Mouse (Mus musculus) kidney, embryonic 14.5 days (tissue): Measurements from ENCODE around the gene Naa38. TPM values are rescaled to one million over a fixed set of nuclear protein-coding genes. Genes with fewer than 3 reads are reported as not detected.
"Not testable (repeated sequence)": the region's sequence is repeated elsewhere in the genome, so short reads cannot be mapped to it uniquely, and the experiment has no call there.

Experiments used
- ATAC-seq: fragments of 200-750 bp; cut with Nextera tagmentation; 2 replicates; pipeline ENCODE4 v1.8.0; 2017; ENCODE audit warnings: moderate number of reproducible peaks, mild to moderate bottlenecking, moderate TSS enrichment, moderate library complexity; ENCODE audit not compliant: low FRiP score, low TSS enrichment
- H3K27ac ChIP-seq: fragments of 300-500 bp; sonication (generic); 2 replicates; pipeline ENCODE4 v1.5.1; 2014; ENCODE audit warnings: low read depth, mild to moderate bottlenecking, low read length, moderate library complexity, mixed read lengths
- H3K27me3 ChIP-seq: fragments of 300-500 bp; sonication (generic); 2 replicates; pipeline ENCODE4 v1.6.1; 2014; ENCODE audit warnings: mild to moderate bottlenecking, low read length; ENCODE audit not compliant: control insufficient read depth, insufficient read depth
- H3K36me3 ChIP-seq: fragments of 300-500 bp; sonication (generic); 2 replicates; pipeline ENCODE4 v1.6.1; 2014; ENCODE audit warnings: low read length, mixed read lengths; ENCODE audit not compliant: control insufficient read depth, insufficient read depth
- H3K4me1 ChIP-seq: fragments of 300-500 bp; sonication (generic); 2 replicates; pipeline ENCODE4 v1.6.1; 2014; ENCODE audit warnings: low read length, mixed read lengths; ENCODE audit not compliant: control insufficient read depth, insufficient read depth
- H3K4me2 ChIP-seq: fragments of 300-500 bp; sonication (generic); replicated peaks from 2 replicates; pipeline ENCODE4 v1.6.1; 2014; ENCODE audit warnings: low read depth, mild to moderate bottlenecking, low read length
- H3K4me3 ChIP-seq: fragments of 300-500 bp; sonication (generic); 2 replicates; pipeline ENCODE4 v1.5.1; 2014; ENCODE audit warnings: mild to moderate bottlenecking, low read length
- H3K9ac ChIP-seq: fragments of 300-500 bp; sonication (generic); 2 replicates; pipeline ENCODE4 v1.6.1; 2014; ENCODE audit warnings: low read depth, mild to moderate bottlenecking, low read length, moderate library complexity
- H3K9me3 ChIP-seq: fragments of 300-500 bp; sonication (generic); 2 replicates; pipeline ENCODE4 v1.6.1; 2016; ENCODE audit warnings: low read length; ENCODE audit not compliant: control insufficient read depth
- WGBS: fragments of 180-500 bp; shearing (Covaris S2); extraction: QIAGEN DNeasy Blood & Tissue Kit; methylation state at CpG from one replicate; pipeline ENCODE4 v1.1.7; 2014; 5-methylcytosine and 5-hydroxymethylcytosine counted together
- polyA plus RNA-seq: library from polyadenylated mRNA; unstranded; fragments of >200 nt; fragmentation: Nextera tagmentation; extraction: Ambion mirVana; gene quantifications from 2 replicates; pipeline ENCODE4 v1.2.1, GENCODE M21; 2014

Naa38 gene
- polyA plus RNA-seq, 1 experiment from 2014 or later: 172 TPM

- no peak for ATAC-seq
- H3K9me3 ChIP-seq: no peaks in the 10 kb centered on the region
- H3K4me1 ChIP-seq: no peaks in the 10 kb centered on the region
- WGBS: 51% methylated on average over 10 of the region's 10 CpGs
- H3K27me3 ChIP-seq: no peaks in the 10 kb centered on the region
- H3K36me3 ChIP-seq: peaks cover 16% of the 10 kb centered on the region; the same call in 1 of the 2 replicates
- H3K4me2 ChIP-seq: no peak overlapping the region
- no peak overlapping the region for H3K4me3 ChIP-seq
- H3K9ac ChIP-seq: no peak overlapping the region
- no peak overlapping the region for H3K27ac ChIP-seq
Measured at GRCm38 (mm10) chr11:69382478-69383105, 12.7 kb upstream of the Naa38 start.

GRCm38 (mm10) chr11:69384979-69385378 lies 10.3 kb upstream of the Naa38 start:
- peaks cover 11% of the 10 kb centered on the region; the same call in 1 of the 2 replicates for H3K36me3 ChIP-seq
- no peak for ATAC-seq
- H3K4me2 ChIP-seq: no peak overlapping the region
- H3K27ac ChIP-seq: no peak overlapping the region
- no peak overlapping the region for H3K9ac ChIP-seq
- H3K4me3 ChIP-seq: no peak overlapping the region
- peaks cover 4% of the 10 kb centered on the region; the same call in 1 of the 2 replicates for H3K4me1 ChIP-seq
- H3K27me3 ChIP-seq: no peaks in the 10 kb centered on the region
- WGBS: 72% methylated on average over 6 of the region's 6 CpGs
- no peaks in the 10 kb centered on the region for H3K9me3 ChIP-seq

GRCm38 (mm10) chr11:69386758-69387157 lies 8.5 kb upstream of the Naa38 start:
- no peaks in the 10 kb centered on the region for H3K27me3 ChIP-seq
- peaks cover 7% of the 10 kb centered on the region; the same call in 1 of the 2 replicates for H3K4me1 ChIP-seq
- ATAC-seq: no peak
- H3K4me2 ChIP-seq: no peak overlapping the region
- no peak overlapping the region for H3K9ac ChIP-seq
- H3K36me3 ChIP-seq: peaks cover 5% of the 10 kb centered on the region; the same call in 1 of the 2 replicates
- no peaks in the 10 kb centered on the region for H3K9me3 ChIP-seq
- WGBS: 79% methylated on average over 7 of the region's 7 CpGs
- no peak overlapping the region for H3K4me3 ChIP-seq
- H3K27ac ChIP-seq: no peak overlapping the region

- no peaks in the 10 kb centered on the region for H3K9me3 ChIP-seq
- no peak for ATAC-seq
- H3K4me3 ChIP-seq: no peak overlapping the region
- no peak overlapping the region for H3K4me2 ChIP-seq
- WGBS: 98% methylated on average over 4 of the region's 4 CpGs
- H3K9ac ChIP-seq: no peak overlapping the region
- H3K4me1 ChIP-seq: peaks cover 7% of the 10 kb centered on the region; the same call in 1 of the 2 replicates
- no peaks in the 10 kb centered on the region for H3K27me3 ChIP-seq
- H3K36me3 ChIP-seq: peaks cover 3% of the 10 kb centered on the region; the same call in 1 of the 2 replicates
- H3K27ac ChIP-seq: no peak overlapping the region
Measured at GRCm38 (mm10) chr11:69388680-69389079, 6.6 kb upstream of the Naa38 start.

- Histone ChIP-seq H3K4me1 (peaks cover 10% of the 10 kb centered on the region; the same call in 1 of the 2 replicates), H3K27me3 (no peaks in the 10 kb centered on the region), H3K27ac (no peak overlapping the region), H3K9ac (no peak overlapping the region), H3K4me2 (no peak overlapping the region), H3K36me3 (peaks cover 3% of the 10 kb centered on the region; the same call in 1 of the 2 replicates), H3K4me3 (no peak overlapping the region), H3K9me3 (no peaks in the 10 kb centered on the region)
- ATAC-seq: 0 out of 2 replicates have a peak, but pooled peaks have one; percentile 29
- 58% methylated on average over 14 of the region's 14 CpGs for WGBS
Measured at GRCm38 (mm10) chr11:69389531-69390399, 5.5 kb upstream of the Naa38 start.

GRCm38 (mm10) chr11:69390400-69391034 lies 4.8 kb upstream of the Naa38 start:
- peaks cover 10% of the 10 kb centered on the region; the same call in 1 of the 2 replicates for H3K4me1 ChIP-seq
- H3K27ac ChIP-seq: no peak overlapping the region
- 0 out of 2 replicates have a peak, but pooled peaks have one; percentile 28 for ATAC-seq
- no peaks in the 10 kb centered on the region for H3K27me3 ChIP-seq
- no peak overlapping the region for H3K9ac ChIP-seq
- 51% methylated on average over 10 of the region's 10 CpGs for WGBS
- no peaks in the 10 kb centered on the region for H3K9me3 ChIP-seq
- H3K4me3 ChIP-seq: no peak overlapping the region
- no peak overlapping the region for H3K4me2 ChIP-seq
- H3K36me3 ChIP-seq: peaks cover 3% of the 10 kb centered on the region; the same call in 1 of the 2 replicates

GRCm38 (mm10) chr11:69394591-69395167 lies 608 bp upstream of the Naa38 start:
- H3K4me1 ChIP-seq: peaks cover 37% of the 10 kb centered on the region; the same call in 1 of the 2 replicates
- H3K4me2 ChIP-seq: peak overlapping the region; percentile 79
- not testable (repeated sequence) for H3K36me3 ChIP-seq, H3K27me3 ChIP-seq, H3K27ac ChIP-seq, ATAC-seq, H3K9me3 ChIP-seq
- H3K4me3 ChIP-seq: peak overlapping the region; percentile 72
- H3K9ac ChIP-seq: peak overlapping the region; percentile 85
- under 1% methylated on average over 31 of the region's 31 CpGs for WGBS

GRCm38 (mm10) chr11:69395634-69396373 lies 517 bp downstream of the Naa38 start:
- peak overlapping the region; percentile 96 for H3K27ac ChIP-seq
- H3K4me3 ChIP-seq: peak overlapping the region; percentile 72
- H3K4me1 ChIP-seq: peaks cover 35% of the 10 kb centered on the region; the same call in 1 of the 2 replicates
- peak; percentile 83 for ATAC-seq
- no peaks in the 10 kb centered on the region for H3K9me3 ChIP-seq
- no peaks in the 10 kb centered on the region; the same call in 1 of the 2 replicates for H3K27me3 ChIP-seq
- peaks cover 19% of the 10 kb centered on the region for H3K36me3 ChIP-seq
- peak overlapping the region; percentile 85 for H3K9ac ChIP-seq
- peak overlapping the region; percentile 79 for H3K4me2 ChIP-seq
- under 1% methylated on average over 48 of the region's 48 CpGs for WGBS
